Mouse (Mus musculus) left cerebral cortex, adult 11 months (tissue): Measurements from ENCODE around the gene Slc38a11.
A peak's percentile ranks its signal among the peaks of the same experiment; 100 is the strongest.

Experiments used
- DNase-seq: peaks from one replicate; pipeline ENCODE4 v3.0.0; 2022; ENCODE audit warnings: low spot score

Slc38a11 gene

GRCm38 (mm10) chr2:65363828-65364497, at the start of gene Slc38a11:
Gene Slc38a11 (minus strand): TSS chr2:65364034.
- no peak for DNase-seq

GRCm38 (mm10) chr2:65407110-65407509, 43.3 kb upstream of the Slc38a11 start:
- DNase-seq: no peak

DNA sequence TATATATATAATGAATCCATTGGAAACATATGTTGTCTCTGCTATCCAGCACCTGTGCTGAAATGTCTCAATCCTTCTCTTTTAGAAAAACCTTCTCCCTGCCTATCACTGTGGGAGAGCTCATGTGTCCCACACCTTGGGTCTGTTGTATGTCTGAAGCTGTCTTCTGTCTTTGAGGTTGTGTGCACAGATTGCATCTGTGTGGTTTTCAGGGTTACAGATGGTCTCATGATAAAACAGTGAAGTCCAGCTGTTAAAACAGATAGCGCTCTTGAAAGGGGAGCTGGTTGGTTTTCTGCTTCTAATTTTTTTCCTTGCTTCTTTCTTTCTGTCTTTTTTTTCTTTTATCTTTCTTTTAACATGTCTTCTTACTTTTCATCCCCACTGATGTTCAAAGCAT, 41.6 kb upstream of the Slc38a11 start:
- no peak for DNase-seq

- DNase-seq: no peak
Observed at GRCm38 (mm10) chr2:65402001-65402400, 38.2 kb upstream of the Slc38a11 start.

- DNase-seq: no peak
Observed at GRCm38 (mm10) chr2:65399938-65400337, 36.1 kb upstream of the Slc38a11 start.

GRCm38 (mm10) chr2:65396128-65396527, 32.3 kb upstream of the Slc38a11 start:
- DNase-seq: no peak

- DNase-seq: no peak
Observed at GRCm38 (mm10) chr2:65393061-65393460, 29.2 kb upstream of the Slc38a11 start.

DNA sequence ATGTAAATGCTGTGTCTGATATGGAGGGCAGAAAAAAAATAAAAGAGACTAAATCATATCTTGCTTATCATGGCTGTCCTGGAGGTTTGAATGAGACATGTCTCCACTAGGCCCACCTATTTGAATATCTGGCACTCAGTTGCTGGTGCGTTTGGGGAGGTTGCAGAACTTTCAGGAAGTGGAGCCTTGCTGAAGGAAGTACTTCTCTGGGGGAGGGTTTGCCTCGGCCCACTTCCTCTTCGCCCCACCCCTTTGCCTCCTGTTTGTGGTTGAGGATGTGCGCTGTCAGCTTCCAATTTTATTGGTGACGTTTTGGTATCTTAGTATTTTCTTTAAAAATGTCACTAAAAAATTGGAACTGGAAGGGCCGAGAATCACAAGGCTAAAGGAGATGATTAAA, 27.5 kb upstream of the Slc38a11 start:
- DNase-seq: no peak

DNA sequence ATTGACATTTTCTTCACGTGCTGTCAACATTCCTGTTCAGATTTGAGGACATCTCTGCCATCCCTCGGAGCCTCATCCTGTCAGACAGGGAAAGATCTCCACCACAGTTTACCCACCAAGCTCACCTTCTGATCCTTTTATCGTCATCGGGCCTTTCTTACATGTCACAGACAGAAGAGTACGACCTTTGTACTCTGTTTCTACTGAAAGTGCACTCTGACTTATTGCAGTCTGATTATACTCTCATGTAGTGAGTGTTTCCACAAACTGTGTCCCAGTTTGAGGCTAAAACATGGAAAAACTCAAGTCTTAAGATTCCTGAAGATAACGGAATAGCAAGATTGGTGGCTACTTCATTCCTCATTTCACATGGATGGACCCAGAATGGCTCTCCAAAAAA, 21.0 kb upstream of the Slc38a11 start:
- DNase-seq: no peak

- DNase-seq: no peak
Observed at GRCm38 (mm10) chr2:65382485-65382884, 18.7 kb upstream of the Slc38a11 start.

DNA sequence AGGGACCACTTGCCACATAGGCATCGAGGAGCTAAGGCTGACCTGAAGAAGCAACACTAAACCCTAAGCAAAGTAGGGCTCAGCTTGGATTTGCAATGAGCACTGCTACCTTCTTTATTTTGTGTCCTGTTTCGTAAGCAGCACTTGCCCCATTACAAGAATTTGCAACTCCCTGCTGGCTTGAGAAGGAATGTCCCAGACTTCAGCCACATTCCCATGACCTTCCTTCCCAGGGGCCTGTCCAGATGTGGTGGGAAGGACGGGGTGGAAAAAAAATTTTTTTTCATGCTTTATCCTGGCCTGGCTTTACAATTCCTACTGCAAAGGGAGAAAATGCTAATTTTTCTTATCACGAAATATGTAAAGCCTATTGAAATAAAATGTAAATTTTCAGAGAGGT, 14.6 kb upstream of the Slc38a11 start:
- no peak for DNase-seq

DNA sequence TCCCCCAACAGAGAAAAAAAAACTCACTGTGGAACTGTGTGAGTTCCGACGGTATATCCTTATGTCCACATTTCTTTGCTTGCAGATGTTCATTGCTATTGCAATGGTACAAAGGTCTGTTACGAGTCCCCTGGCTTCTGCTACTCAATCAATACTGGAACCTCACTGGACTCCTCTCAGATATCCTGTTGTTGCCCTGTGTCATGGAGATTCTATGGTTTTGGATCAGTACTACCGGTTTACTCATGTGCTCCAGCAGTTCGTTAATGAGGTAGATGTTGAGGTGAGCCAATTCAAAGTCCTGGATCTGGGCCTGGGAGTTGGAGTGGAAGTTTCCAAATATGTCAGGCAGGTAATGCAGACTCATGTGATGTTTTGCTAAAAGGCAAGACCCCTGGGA, 10.6 kb upstream of the Slc38a11 start:
- DNase-seq: no peak

- DNase-seq: no peak
Observed at GRCm38 (mm10) chr2:65373076-65373475, 9.2 kb upstream of the Slc38a11 start.

GRCm38 (mm10) chr2:65360736-65361475, 2.9 kb downstream of the Slc38a11 start:
- no peak for DNase-seq

GRCm38 (mm10) chr2:65347367-65347766, 16.5 kb downstream of the Slc38a11 start:
- DNase-seq: no peak

DNA sequence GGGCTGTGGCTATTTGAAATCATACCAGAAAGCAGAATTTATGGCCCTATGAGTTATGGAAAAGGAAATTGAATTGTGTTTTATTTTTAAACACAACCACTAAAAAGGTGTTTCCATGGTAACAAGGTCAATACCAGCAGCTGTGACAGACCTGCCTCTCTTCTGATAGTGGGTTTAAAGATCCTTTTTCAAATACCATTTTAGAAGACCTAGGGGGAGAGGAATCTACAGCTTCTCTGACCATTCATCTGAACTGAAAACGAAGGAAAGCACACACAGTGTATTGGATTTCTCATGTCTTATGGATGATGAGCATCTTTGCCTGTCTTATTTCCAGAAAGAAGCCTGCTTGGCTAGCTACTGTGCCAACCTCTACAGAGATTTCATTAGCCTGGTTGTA, 16.9 kb downstream of the Slc38a11 start:
- no peak for DNase-seq

- no peak for DNase-seq
Observed at GRCm38 (mm10) chr2:65346037-65346436, 17.8 kb downstream of the Slc38a11 start.

DNA sequence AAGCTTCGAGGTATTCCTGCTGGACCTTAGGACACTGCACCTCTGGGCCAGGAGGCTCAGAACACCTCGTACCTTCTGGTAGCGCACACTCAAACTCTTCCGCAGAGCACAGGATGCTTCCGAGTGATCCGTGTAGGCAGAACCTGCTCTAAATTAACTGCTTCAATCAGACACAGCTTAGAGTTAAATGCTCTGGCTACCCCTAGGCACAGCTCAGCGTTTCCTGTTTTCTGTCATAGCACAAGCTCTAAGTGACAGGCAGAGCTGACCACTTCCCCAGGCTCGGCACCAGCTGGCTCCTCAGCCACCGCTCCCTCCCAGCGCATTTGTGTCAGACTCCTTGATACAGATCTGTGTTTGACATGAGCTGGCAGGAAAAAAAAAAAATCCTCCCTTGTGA, 21.8 kb downstream of the Slc38a11 start:
- DNase-seq: no peak

GRCm38 (mm10) chr2:65340839-65341238, 23.0 kb downstream of the Slc38a11 start:
- DNase-seq: no peak

- DNase-seq: peak; percentile 22
Observed at GRCm38 (mm10) chr2:65337378-65338140, 26.3 kb downstream of the Slc38a11 start.

- no peak for DNase-seq
Observed at GRCm38 (mm10) chr2:65336608-65337007, 27.2 kb downstream of the Slc38a11 start.

DNA sequence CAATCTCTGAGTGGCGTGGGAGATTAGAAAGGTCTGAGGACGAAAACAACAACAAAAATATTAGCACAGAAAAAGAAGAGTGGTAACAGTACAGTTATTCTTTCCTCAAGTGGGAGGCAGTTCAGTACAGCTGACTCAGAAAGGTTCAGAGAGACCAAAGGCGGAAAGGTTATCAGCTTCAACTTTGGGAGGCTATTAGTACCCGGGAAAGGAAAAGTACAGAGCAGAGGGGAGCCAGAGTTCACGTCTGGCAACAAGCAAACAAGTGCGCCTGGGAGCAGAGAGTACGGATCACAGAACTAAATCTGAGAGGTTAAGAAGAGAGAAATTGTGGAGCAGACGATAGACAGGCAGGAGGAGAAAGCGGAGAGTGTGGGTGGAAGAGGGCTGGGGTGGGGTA, 29.7 kb downstream of the Slc38a11 start:
- DNase-seq: no peak

- DNase-seq: no peak
Observed at GRCm38 (mm10) chr2:65331321-65331720, 32.5 kb downstream of the Slc38a11 start.
